Mouse (Mus musculus): ENCODE data around the gene Csrnp1. TPM values are rescaled to one million over a fixed set of nuclear protein-coding genes. Genes with fewer than 3 reads are reported as not detected.

Csrnp1 gene
- total RNA-seq, 2 experiments from 2014 or later: 11.1 to 29.3 TPM

GRCm38 (mm10) chr9:119980770-119981182, 3.7 kb downstream of the Csrnp1 start:
- intact Hi-C loops (cut with DNase I): no loop called here
- DNase-seq: no peak

- no peak for DNase-seq
- intact Hi-C loops (cut with DNase I): loop anchor here (2.0 kb wide), 1 partner anchor 15 kb away; no protein-coding TSS in a partner anchor
These were observed 4.7 kb downstream of the Csrnp1 start for GRCm38 (mm10) chr9:119979749-119980148.

GRCm38 (mm10) chr9:119978811-119979441, 5.5 kb downstream of the Csrnp1 start:
- DNase-seq: no peak
- intact Hi-C loops (cut with DNase I): loop anchor here (2.0 kb wide), 1 partner anchor 14 kb away; no protein-coding TSS in a partner anchor

GRCm38 (mm10) chr9:119978151-119978810, 6.2 kb downstream of the Csrnp1 start:
- intact Hi-C loops (cut with DNase I): loop anchor here (2.0 kb wide), 1 partner anchor 13 kb away; no protein-coding TSS in a partner anchor
- no peak for DNase-seq

GRCm38 (mm10) chr9:119977557-119978060, 6.8 kb downstream of the Csrnp1 start:
- intact Hi-C loops (cut with DNase I): loop anchor here (2.0 kb wide), 1 partner anchor 13 kb away; no protein-coding TSS in a partner anchor
- no peak for DNase-seq

GRCm38 (mm10) chr9:119976704-119977556, 7.5 kb downstream of the Csrnp1 start:
- DNase-seq: no peak
- intact Hi-C loops (cut with DNase I): no loop called here

- no peak for DNase-seq
- intact Hi-C loops (cut with DNase I): no loop called here
These were observed 9.2 kb downstream of the Csrnp1 start for GRCm38 (mm10) chr9:119975286-119975685.

GRCm38 (mm10) chr9:119974609-119975008, 9.8 kb downstream of the Csrnp1 start:
- intact Hi-C loops (cut with DNase I): no loop called here
- DNase-seq: no peak

GRCm38 (mm10) chr9:119973869-119974520, 10.5 kb downstream of the Csrnp1 start:
- DNase-seq: no peak
- intact Hi-C loops (cut with DNase I): no loop called here

- no peak for DNase-seq
- intact Hi-C loops (cut with DNase I): no loop called here
These were observed 11.2 kb downstream of the Csrnp1 start for GRCm38 (mm10) chr9:119973281-119973680.

- intact Hi-C loops (cut with DNase I): no loop called here
- peak in 1 of 2 experiments; percentile 55 for DNase-seq
These were observed 11.9 kb downstream of the Csrnp1 start for GRCm38 (mm10) chr9:119972582-119972981.

- DNase-seq: no peak
- intact Hi-C loops (cut with DNase I): no loop called here
These were observed 12.3 kb downstream of the Csrnp1 start for GRCm38 (mm10) chr9:119972166-119972565.

- intact Hi-C loops (cut with DNase I): no loop called here
These were observed 13.4 kb downstream of the Csrnp1 start for GRCm38 (mm10) chr9:119970763-119971656.

GRCm38 (mm10) chr9:119970221-119970620, 14.2 kb downstream of the Csrnp1 start:
- DNase-seq: peak; percentile 56 to 68
- intact Hi-C loops (cut with DNase I): no loop called here

More at GRCm38 (mm10) chr9:119970763-119971656, 13.4 kb downstream of the Csrnp1 start:
- DNase-seq: peak in 1 of 2 experiments; percentile 52

GRCm38 (mm10) chr9:119969811-119970210, 14.6 kb downstream of the Csrnp1 start:
- no peak for DNase-seq
- intact Hi-C loops (cut with DNase I): no loop called here

GRCm38 (mm10) chr9:119966221-119966910, 18.1 kb downstream of the Csrnp1 start:
- no peak for DNase-seq
- intact Hi-C loops (cut with DNase I): no loop called here

- intact Hi-C loops (cut with DNase I): loop anchor here (2.0 kb wide), 1 partner anchor 14 kb away; no protein-coding TSS in a partner anchor
- no peak for DNase-seq
These were observed 19.3 kb downstream of the Csrnp1 start for GRCm38 (mm10) chr9:119965186-119965585.

- peak in 1 of 2 experiments; percentile 39 for DNase-seq
- intact Hi-C loops (cut with DNase I): loop anchor here (2.0 to 5.0 kb wide), 2 partner anchors 15 to 133 kb away; no protein-coding TSS in a partner anchor
These were observed 20.3 kb downstream of the Csrnp1 start for GRCm38 (mm10) chr9:119964206-119964605.
